Mouse (Mus musculus) G1E (cell line): ENCODE measurements around the gene Zcchc2. TPM values are rescaled to one million over a fixed set of nuclear protein-coding genes. Genes with fewer than 3 reads are reported as not detected.

ENCODE experiments used
- ATAC-seq: 2 replicates; pipeline ENCODE4 v1.8.0; 2016; ENCODE audit warnings: mild to moderate bottlenecking; ENCODE audit not compliant: insufficient number of reproducible peaks, poor library complexity, low FRiP score, severe bottlenecking; ENCODE audit errors: extremely low read depth
- DNase-seq: peaks from one replicate; pipeline ENCODE4 v3.0.0; 2012; ENCODE audit warnings: low spot score
- H3K27me3 ChIP-seq: 2 replicates; pipeline ENCODE4 v1.6.1; 2012; ENCODE audit warnings: mild to moderate bottlenecking, low read length, inconsistent platforms; ENCODE audit not compliant: insufficient read depth
- H3K36me3 ChIP-seq: replicated peaks from 2 replicates; pipeline ENCODE3; 2012; ENCODE audit warnings: mild to moderate bottlenecking, inconsistent platforms
- H3K4me1 ChIP-seq: 2 replicates; pipeline ENCODE4 v1.6.1; 2012; ENCODE audit warnings: low read depth, low read length, inconsistent platforms, mixed read lengths; ENCODE audit not compliant: insufficient read depth
- H3K4me3 ChIP-seq: 2 replicates; pipeline ENCODE4 v1.5.1; 2012; ENCODE audit warnings: low read depth, mild to moderate bottlenecking, inconsistent platforms, low read length, moderate library complexity, mixed read lengths
- H3K9me3 ChIP-seq: replicated peaks from 2 replicates; pipeline ENCODE4 v1.6.1; 2012; ENCODE audit warnings: inconsistent platforms
- CTCF ChIP-seq: IDR thresholded peaks from 2 replicates; pipeline ENCODE4 v1.5.1; 2012; ENCODE audit warnings: low read depth, low read length, inconsistent platforms, mixed read lengths
- GATA1 ChIP-seq: IDR thresholded peaks from 2 replicates; pipeline ENCODE4 v1.6.1; 2012; ENCODE audit warnings: borderline replicate concordance, low read length, inconsistent platforms, mixed read lengths
- GATA2 ChIP-seq: IDR thresholded peaks from 2 replicates; pipeline ENCODE4 v1.6.1; 2012; ENCODE audit warnings: low read depth, low read length, inconsistent platforms, borderline replicate concordance
- POLR2AphosphoS5 ChIP-seq: IDR thresholded peaks from 2 replicates; pipeline ENCODE4 v1.6.1; 2012; ENCODE audit warnings: low read depth, low read length, inconsistent platforms; ENCODE audit not compliant: insufficient replicate concordance
- TAL1 ChIP-seq: conservative IDR thresholded peaks from 2 replicates; pipeline ENCODE4 v1.6.1; 2012; ENCODE audit warnings: low read depth, low read length, inconsistent platforms, mixed read lengths
- polyA plus RNA-seq: library from polyadenylated mRNA; stranded (reverse); fragments of >175 nt; gene quantifications from 2 replicates; pipeline ENCODE4 v1.2.3, GENCODE M21; 2012
- total RNA-seq, 2 experiments: library from RNA; stranded (forward) in 1 of 2; stranded (reverse) in 1 of 2; fragments of 200-1000 nt in 1 of 2; fragments of >200 nt in 1 of 2; fragmentation: Nextera tagmentation in 1 of 2; gene quantifications; 2 replicates each; pipeline ENCODE4 v1.2.3; 2014 to 2017

Zcchc2 gene
- total and polyA plus RNA-seq, 3 experiments, result 13.7 to 36.7 (median 13.7) TPM

DNA sequence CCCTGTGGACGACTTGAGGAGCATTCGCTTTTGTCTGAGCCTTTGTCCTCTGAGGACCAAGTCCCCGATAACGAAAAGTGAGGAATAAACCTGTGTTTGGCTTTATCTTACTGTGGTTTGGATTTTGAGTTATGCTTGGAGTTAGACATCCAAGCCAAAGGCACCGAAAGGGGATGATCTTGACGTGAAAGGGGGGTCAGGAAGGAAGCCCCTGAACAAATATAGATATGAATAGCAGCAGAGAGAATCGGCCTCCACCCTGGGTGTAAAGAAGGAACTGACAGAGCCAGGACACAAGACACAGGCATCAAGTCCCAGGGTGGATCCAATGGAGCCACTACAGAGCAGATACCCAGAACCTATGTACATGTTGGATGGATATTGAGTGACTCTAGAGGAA is 83.9 kb downstream of the Zcchc2 start:
- Histone ChIP-seq H3K27me3 (peaks cover 7% of the 10 kb centered on the region; the same call in 1 of the 2 replicates), H3K9me3 (no peaks in the 10 kb centered on the region), H3K4me1 (no peaks in the 10 kb centered on the region; the same call in 1 of the 2 replicates), H3K36me3 (no peaks in the 10 kb centered on the region), H3K4me3 (no peak overlapping the region)
- no peak for DNase-seq
- no peak for ATAC-seq
- TF ChIP-seq CTCF, result no peak
- no peak for TF ChIP-seq TAL1
- no peak for TF ChIP-seq POLR2AphosphoS5
- TF ChIP-seq GATA2, result no peak
- TF ChIP-seq GATA1, result no peak

DNA sequence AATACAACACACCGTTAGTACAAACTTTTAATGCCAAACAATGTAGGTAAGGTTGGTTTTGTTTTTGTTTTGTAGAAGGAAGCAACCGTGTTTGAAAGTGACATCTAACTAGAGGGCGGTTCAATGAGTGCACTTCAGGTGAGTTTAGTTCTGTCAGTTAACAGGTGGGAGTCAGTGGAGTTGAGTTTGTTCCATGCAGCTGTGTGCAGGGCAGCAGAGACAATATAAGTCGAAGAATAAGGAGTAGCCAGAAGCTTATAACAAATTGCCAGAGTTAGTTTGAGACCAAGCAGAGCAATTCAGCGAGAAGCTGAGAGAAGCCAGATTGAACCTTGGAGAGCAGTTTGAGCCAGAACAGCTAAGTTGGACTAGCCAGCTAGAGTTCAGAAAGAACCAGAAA is 84.5 kb downstream of the Zcchc2 start:
- Histone ChIP-seq H3K4me1 (no peaks in the 10 kb centered on the region), H3K9me3 (no peaks in the 10 kb centered on the region), H3K36me3 (no peaks in the 10 kb centered on the region), H3K27me3 (peaks cover 7% of the 10 kb centered on the region; the same call in 1 of the 2 replicates), H3K4me3 (no peak overlapping the region)
- DNase-seq (no peak), ATAC-seq (no peak)
- TF ChIP-seq POLR2AphosphoS5 (no peak), TAL1 (no peak), GATA1 (no peak), CTCF (no peak), GATA2 (no peak)

DNA sequence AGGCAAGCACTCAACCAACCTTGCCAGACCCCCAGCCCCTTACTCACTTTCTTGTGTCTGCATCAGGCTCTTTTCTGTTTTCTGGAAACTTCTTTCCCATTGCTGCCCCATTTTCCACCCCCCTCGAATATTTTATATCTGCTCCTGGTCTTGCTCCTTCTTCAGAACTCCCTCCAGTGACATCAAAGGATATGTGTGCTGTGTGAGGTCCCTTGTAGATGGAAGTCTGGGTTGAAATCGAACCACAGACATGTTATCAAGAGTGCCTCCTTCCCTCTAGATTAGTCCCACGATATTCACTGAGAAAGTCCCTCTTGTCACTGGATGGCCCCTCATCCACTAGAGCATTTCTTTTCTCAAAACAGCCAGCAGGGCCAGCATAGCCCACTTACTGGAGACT is 86.4 kb downstream of the Zcchc2 start:
- ATAC-seq (no peak), DNase-seq (no peak)
- no peak for TF ChIP-seq TAL1
- TF ChIP-seq POLR2AphosphoS5, result no peak
- TF ChIP-seq CTCF, result no peak
- no peak for TF ChIP-seq GATA2
- Histone ChIP-seq H3K9me3 (no peaks in the 10 kb centered on the region), H3K27me3 (peaks cover 3% of the 10 kb centered on the region; the same call in 1 of the 2 replicates), H3K4me1 (no peaks in the 10 kb centered on the region), H3K36me3 (no peaks in the 10 kb centered on the region), H3K4me3 (no peak overlapping the region)

DNA sequence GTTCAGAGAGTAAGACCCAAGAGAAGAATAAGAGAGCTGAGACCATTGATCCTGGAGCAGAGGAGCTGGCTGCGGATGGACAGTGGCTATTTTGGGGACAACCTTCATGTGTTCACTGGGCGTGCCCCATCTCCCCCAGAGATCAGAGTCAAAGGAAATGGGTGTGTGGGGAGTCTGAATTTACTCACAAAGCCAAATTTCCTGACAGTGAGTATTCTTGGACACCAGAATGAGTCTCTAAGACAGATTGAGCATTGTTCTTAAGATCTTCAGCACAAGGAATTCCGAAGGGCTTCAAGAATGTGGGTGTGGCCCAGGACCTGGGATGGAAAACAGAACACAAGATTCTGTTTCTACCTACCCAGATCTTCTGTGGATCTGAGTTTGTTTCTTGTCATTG is 87.0 kb downstream of the Zcchc2 start:
- TF ChIP-seq GATA2 (no peak), CTCF (no peak), GATA1 (no peak), TAL1 (no peak), POLR2AphosphoS5 (no peak)
- Histone ChIP-seq H3K4me1 (no peaks in the 10 kb centered on the region), H3K27me3 (no peaks in the 10 kb centered on the region), H3K9me3 (no peaks in the 10 kb centered on the region), H3K36me3 (no peaks in the 10 kb centered on the region), H3K4me3 (no peak overlapping the region)
- ATAC-seq, result no peak
- no peak for DNase-seq

Other genes with a start within 250 kb of the Zcchc2 start
- gene Tnfrsf11a, start 209.7 kb upstream of the Zcchc2 start, total RNA-seq (2014; fragmentation: Nextera tagmentation), result not detected in 2 replicates
- gene Tnfrsf11a, start 209.7 kb upstream of the Zcchc2 start, total RNA-seq (2017), result 0.11 and 0.46 TPM in 2 replicates
- not detected in 2 replicates for gene Tnfrsf11a, start 209.7 kb upstream of the Zcchc2 start, polyA plus RNA-seq
- gene Phlpp1, start 181.3 kb downstream of the Zcchc2 start, total RNA-seq (2014; fragmentation: Nextera tagmentation), result 25.3 and 34.5 TPM in 2 replicates
- 9.2 and 10.2 TPM in 2 replicates for gene Phlpp1, start 181.3 kb downstream of the Zcchc2 start, total RNA-seq (2017)
- gene Phlpp1, start 181.3 kb downstream of the Zcchc2 start, polyA plus RNA-seq, result 6.6 and 8.9 TPM in 2 replicates